Mouse (Mus musculus) heart, embryonic 16.5 days (tissue): ENCODE measurements around the gene Tubb2a. TPM values are rescaled to one million over a fixed set of nuclear protein-coding genes. Genes with fewer than 3 reads are reported as not detected.

Experiments
- ATAC-seq: fragments of 200-750 bp; cut with Nextera tagmentation; replicated peaks from 2 replicates; pipeline ENCODE4 v1.8.0; 2017; ENCODE audit warnings: moderate number of reproducible peaks; ENCODE audit not compliant: insufficient read depth, low FRiP score; ENCODE audit errors: extremely low read depth
- H3K27ac ChIP-seq: fragments of 300-500 bp; sonication (generic); 2 replicates; pipeline ENCODE4 v1.5.1; 2014; ENCODE audit warnings: mild to moderate bottlenecking, low read length, control low read depth, moderate library complexity
- H3K27me3 ChIP-seq: fragments of 300-500 bp; sonication (generic); 2 replicates; pipeline ENCODE4 v1.6.1; 2014; ENCODE audit warnings: low read length, mixed read lengths; ENCODE audit not compliant: control insufficient read depth, insufficient read depth
- H3K36me3 ChIP-seq: fragments of 300-500 bp; sonication (generic); 2 replicates; pipeline ENCODE4 v1.6.1; 2014; ENCODE audit not compliant: control insufficient read depth, insufficient read depth
- H3K4me1 ChIP-seq: fragments of 300-500 bp; sonication (generic); 2 replicates; pipeline ENCODE4 v1.6.1; 2014; ENCODE audit warnings: low read length, mixed read lengths; ENCODE audit not compliant: control insufficient read depth, insufficient read depth
- H3K4me2 ChIP-seq: fragments of 300-500 bp; sonication (generic); 2 replicates; pipeline ENCODE4 v1.6.1; 2014; ENCODE audit warnings: low read depth, mild to moderate bottlenecking, control low read depth, low read length
- H3K4me3 ChIP-seq: fragments of 300-500 bp; sonication (generic); 2 replicates; pipeline ENCODE4 v1.5.1; 2014; ENCODE audit warnings: mild to moderate bottlenecking, control low read depth, low read length
- H3K9ac ChIP-seq: fragments of 300-500 bp; sonication (generic); 2 replicates; pipeline ENCODE4 v1.6.1; 2014; ENCODE audit warnings: low read length, control low read depth
- H3K9me3 ChIP-seq: fragments of 300-500 bp; sonication (generic); replicated peaks from 2 replicates; pipeline ENCODE4 v1.6.1; 2016; ENCODE audit warnings: low read length; ENCODE audit not compliant: control insufficient read depth
- WGBS: fragments of 180-500 bp; shearing (Covaris S2); extraction: QIAGEN DNeasy Blood & Tissue Kit; methylation state at CpG from one replicate; pipeline ENCODE4 v1.1.7; 2014; 5-methylcytosine and 5-hydroxymethylcytosine counted together
- polyA plus RNA-seq: library from polyadenylated mRNA; unstranded; fragments of >200 nt; fragmentation: Nextera tagmentation; extraction: Ambion mirVana; gene quantifications from 2 replicates; pipeline ENCODE4 v1.2.1, GENCODE M21; 2015

The Tubb2a gene
- polyA plus RNA-seq = 166 and 171 TPM in 2 replicates

GRCm38 (mm10) chr13:34077492-34078271, at the start of gene Tubb2a:
Gene Tubb2a, minus strand, starts transcription at chr13:34078007.
- peaks cover 5% of the 10 kb centered on the region for H3K36me3 ChIP-seq
- peak within 1 kb of the TSS; percentile 95 for H3K9ac ChIP-seq
- peaks cover 14% of the 10 kb centered on the region for H3K4me1 ChIP-seq
- peak; percentile 93 for ATAC-seq
- WGBS = 1% methylated on average over 45 of the region's 45 CpGs
- H3K4me3 ChIP-seq = peak within 1 kb of the TSS; percentile 95
- peak within 1 kb of the TSS; percentile 77 for H3K27ac ChIP-seq
- no peaks in the 10 kb centered on the region for H3K27me3 ChIP-seq
- H3K9me3 ChIP-seq = no peaks in the 10 kb centered on the region
- peak within 1 kb of the TSS; percentile 96 for H3K4me2 ChIP-seq

GRCm38 (mm10) chr13:34125711-34126110, 47.9 kb upstream of the Tubb2a start:
- Histone ChIP-seq H3K4me1 (peaks cover 7% of the 10 kb centered on the region), H3K4me2 (0 out of 2 replicates have a peak overlapping the region, but pooled peaks have one; percentile 13), H3K27ac (no peak overlapping the region), H3K9ac (no peak overlapping the region), H3K27me3 (no peaks in the 10 kb centered on the region), H3K4me3 (no peak overlapping the region), H3K9me3 (no peaks in the 10 kb centered on the region), H3K36me3 (no peaks in the 10 kb centered on the region)
- ATAC-seq = no peak
- WGBS = 56% methylated on average over 4 of the region's 4 CpGs

DNA sequence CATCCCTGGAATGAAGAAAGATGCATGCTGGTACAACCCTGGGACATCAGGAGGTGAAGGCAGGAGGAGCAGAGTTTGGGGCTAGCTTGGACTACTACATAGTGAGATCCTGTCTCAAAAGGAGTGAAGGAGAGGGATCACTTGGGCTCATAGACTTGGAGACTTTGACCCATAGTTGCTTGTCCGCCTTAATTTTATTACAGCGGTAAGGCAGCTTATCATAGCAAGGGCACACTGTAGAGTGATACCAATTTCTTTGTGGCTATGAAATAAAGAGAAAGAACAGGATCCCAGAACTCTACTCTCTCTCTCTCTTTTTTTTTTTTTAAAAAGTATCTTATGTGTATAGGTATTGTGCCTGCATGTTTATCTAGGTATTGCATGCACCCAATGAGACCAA, 42.7 kb upstream of the Tubb2a start:
- H3K4me3 ChIP-seq = no peak overlapping the region
- no peaks in the 10 kb centered on the region for H3K27me3 ChIP-seq
- no peaks in the 10 kb centered on the region for H3K36me3 ChIP-seq
- no peak overlapping the region for H3K4me2 ChIP-seq
- H3K27ac ChIP-seq = no peak overlapping the region
- peaks cover 2% of the 10 kb centered on the region for H3K4me1 ChIP-seq
- H3K9ac ChIP-seq = no peak overlapping the region
- 92% methylated on average over 2 of the region's 2 CpGs for WGBS
- ATAC-seq = no peak
- H3K9me3 ChIP-seq = no peaks in the 10 kb centered on the region

GRCm38 (mm10) chr13:34119406-34119805, 41.6 kb upstream of the Tubb2a start:
- ATAC-seq = no peak
- Histone ChIP-seq H3K9me3 (no peaks in the 10 kb centered on the region), H3K4me3 (no peak overlapping the region), H3K27me3 (no peaks in the 10 kb centered on the region), H3K9ac (no peak overlapping the region), H3K27ac (no peak overlapping the region), H3K36me3 (no peaks in the 10 kb centered on the region), H3K4me2 (no peak overlapping the region), H3K4me1 (peaks cover 2% of the 10 kb centered on the region; the same call in 1 of the 2 replicates)
- WGBS = 63% methylated on average over 4 of the region's 4 CpGs

GRCm38 (mm10) chr13:34118816-34119215, 41.0 kb upstream of the Tubb2a start:
- no peak overlapping the region for H3K4me2 ChIP-seq
- no peaks in the 10 kb centered on the region for H3K27me3 ChIP-seq
- H3K36me3 ChIP-seq = no peaks in the 10 kb centered on the region
- H3K4me3 ChIP-seq = no peak overlapping the region
- H3K27ac ChIP-seq = peak overlapping the region; percentile 15; the same call in 1 of the 2 replicates
- no peak overlapping the region for H3K9ac ChIP-seq
- 46% methylated on average over 4 of the region's 4 CpGs for WGBS
- H3K9me3 ChIP-seq = no peaks in the 10 kb centered on the region
- ATAC-seq = no peak
- H3K4me1 ChIP-seq = peaks cover 2% of the 10 kb centered on the region; the same call in 1 of the 2 replicates

DNA sequence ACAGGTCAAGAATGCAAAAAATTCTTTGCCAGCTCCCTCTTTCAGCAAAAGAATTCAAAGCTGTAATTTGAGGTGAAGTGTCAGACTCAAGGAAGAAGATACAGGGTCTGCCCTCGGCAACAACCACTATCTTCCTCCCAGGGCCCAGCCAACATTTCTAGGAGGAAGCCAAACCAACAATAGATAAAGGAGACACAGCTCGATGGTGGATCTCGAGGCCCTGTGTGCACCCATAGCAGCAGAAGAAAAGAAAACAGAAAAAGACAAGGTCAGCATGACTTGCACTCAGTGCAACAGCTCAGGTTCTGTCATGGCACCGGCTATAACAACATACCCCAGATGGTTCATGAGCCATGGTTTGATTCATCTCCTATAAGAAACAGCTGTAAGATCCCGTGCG, 38.7 kb upstream of the Tubb2a start:
- no peak overlapping the region for H3K27ac ChIP-seq
- ATAC-seq = no peak

DNA sequence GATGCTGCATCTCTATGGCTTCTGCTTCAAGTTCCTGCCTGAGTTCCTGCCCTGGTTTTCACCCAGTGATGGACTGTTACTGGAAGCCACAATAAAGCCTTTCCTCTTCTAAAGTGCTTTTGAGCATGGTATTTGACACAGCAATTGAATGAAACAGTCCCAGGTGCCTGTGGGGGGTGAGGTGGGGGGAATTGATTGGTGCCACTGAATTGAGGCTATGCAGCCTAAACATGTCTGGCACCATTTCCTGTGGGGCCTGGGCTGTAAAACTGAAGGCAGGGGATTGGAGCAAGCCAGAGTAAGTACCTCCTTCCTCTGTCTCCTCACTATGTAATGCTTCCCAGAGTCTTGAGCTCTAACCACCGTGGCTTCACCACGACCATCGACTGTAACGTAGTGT, 36.8 kb upstream of the Tubb2a start:
- H3K27ac ChIP-seq = no peak overlapping the region
- no peaks in the 10 kb centered on the region for H3K27me3 ChIP-seq
- no peaks in the 10 kb centered on the region for H3K9me3 ChIP-seq
- H3K36me3 ChIP-seq = no peaks in the 10 kb centered on the region
- H3K4me2 ChIP-seq = no peak overlapping the region
- no peak overlapping the region for H3K9ac ChIP-seq
- peak; percentile 60 for ATAC-seq
- 72% methylated on average over 4 of the region's 4 CpGs for WGBS
- H3K4me1 ChIP-seq = peaks cover 2% of the 10 kb centered on the region; the same call in 1 of the 2 replicates
- H3K4me3 ChIP-seq = no peak overlapping the region

More for the DNA sequence above, 38.7 kb upstream of the Tubb2a start:
- WGBS = 65% methylated on average over 6 of the region's 6 CpGs
- no peaks in the 10 kb centered on the region for H3K36me3 ChIP-seq
- no peak overlapping the region for H3K4me3 ChIP-seq
- H3K4me1 ChIP-seq = peaks cover 2% of the 10 kb centered on the region; the same call in 1 of the 2 replicates
- no peak overlapping the region for H3K4me2 ChIP-seq
- H3K9me3 ChIP-seq = no peaks in the 10 kb centered on the region
- H3K27me3 ChIP-seq = no peaks in the 10 kb centered on the region
- no peak overlapping the region for H3K9ac ChIP-seq

DNA sequence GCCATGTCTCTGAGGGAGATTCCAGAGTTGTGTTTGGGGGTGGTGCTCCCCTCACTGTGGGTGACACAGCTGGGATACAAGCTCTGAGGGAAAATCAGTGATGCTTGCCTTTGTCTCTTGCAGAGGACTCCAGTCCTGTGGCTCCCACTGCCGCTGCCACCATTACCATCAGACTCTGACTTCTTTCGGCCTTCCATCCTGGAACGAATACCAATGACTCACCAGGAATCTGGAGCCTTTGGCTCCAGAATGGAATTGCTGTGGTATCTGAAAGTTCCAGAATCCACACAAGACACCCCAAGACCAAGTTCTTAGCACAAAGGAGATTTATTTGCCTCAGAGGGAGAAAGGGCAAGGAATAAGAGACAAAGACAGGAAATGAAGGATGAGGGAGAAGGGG, 35.3 kb upstream of the Tubb2a start:
- H3K4me1 ChIP-seq = no peaks in the 10 kb centered on the region
- 74% methylated on average over 3 of the region's 3 CpGs for WGBS
- H3K27ac ChIP-seq = no peak overlapping the region
- H3K9me3 ChIP-seq = no peaks in the 10 kb centered on the region
- no peak overlapping the region for H3K9ac ChIP-seq
- no peaks in the 10 kb centered on the region for H3K36me3 ChIP-seq
- no peak overlapping the region for H3K4me2 ChIP-seq
- H3K4me3 ChIP-seq = no peak overlapping the region
- no peaks in the 10 kb centered on the region for H3K27me3 ChIP-seq
- ATAC-seq = no peak

DNA sequence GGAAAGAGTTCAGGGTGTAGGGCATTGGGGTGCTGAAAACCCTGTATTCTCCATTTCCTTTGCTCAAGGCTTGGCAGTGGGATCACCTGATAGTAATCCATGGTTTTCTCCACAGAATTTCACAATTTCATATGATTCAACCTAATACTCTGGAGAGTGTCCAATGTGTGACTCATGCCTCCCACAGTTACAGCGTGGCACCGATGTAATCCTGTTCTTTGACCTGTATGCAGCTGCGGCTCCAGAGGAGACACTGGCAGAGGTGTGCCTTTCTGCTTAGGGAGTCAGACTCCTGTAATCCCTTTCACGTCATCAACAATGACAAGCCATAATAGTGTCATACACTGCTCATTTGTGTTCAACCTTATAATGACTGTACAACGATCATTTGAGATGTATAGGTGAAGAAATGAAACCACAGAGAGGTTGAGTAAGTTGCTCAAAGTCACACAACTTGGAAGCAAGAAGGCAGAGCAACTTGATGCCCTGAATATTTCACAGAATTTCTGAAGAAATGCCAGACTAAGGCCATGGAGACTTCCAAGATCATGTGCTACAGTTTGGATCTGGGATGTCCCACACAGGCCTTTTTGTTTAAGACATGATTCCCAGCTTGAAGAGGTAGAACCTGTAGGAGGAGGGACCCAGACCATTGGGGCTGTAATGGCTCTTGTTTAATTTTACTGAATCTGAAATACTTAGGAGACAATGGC, 34.7 kb upstream of the Tubb2a start:
- Histone ChIP-seq H3K9ac (no peak overlapping the region), H3K4me2 (no peak overlapping the region), H3K36me3 (no peaks in the 10 kb centered on the region), H3K27me3 (no peaks in the 10 kb centered on the region), H3K27ac (no peak overlapping the region), H3K4me3 (no peak overlapping the region), H3K4me1 (no peaks in the 10 kb centered on the region), H3K9me3 (no peaks in the 10 kb centered on the region)
- WGBS = 70% methylated on average over 5 of the region's 5 CpGs
- ATAC-seq = no peak
